Comparison of ENCODE assay signal across 12 mouse cellular contexts in the genomic region with DNA sequence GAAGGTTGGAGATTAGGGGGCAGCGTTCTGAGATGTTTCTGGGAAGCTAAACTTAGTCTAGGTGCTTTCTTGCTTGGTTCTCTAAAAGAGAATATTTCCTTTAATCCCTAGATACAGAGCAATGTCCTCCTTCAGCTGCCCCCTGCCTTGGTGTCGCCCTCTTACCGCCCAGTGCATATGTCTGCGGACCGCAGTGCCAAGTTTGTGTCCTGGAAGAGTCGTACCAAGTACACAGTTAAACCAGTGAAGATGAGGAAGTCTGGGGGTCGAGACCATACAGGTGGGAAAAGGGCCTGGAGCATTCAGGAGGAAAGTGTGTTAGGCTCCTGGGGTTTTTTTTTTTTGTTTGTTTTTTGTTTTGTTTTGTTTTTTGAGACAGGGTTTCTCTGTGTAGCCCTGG. TPM values are rescaled to one million over a fixed set of nuclear protein-coding genes. Genes with fewer than 3 reads are reported as not detected.
DNase-seq lines count a peak whose midpoint lies in the region; ATAC-seq and TF ChIP-seq lines count a peak whose summit lies in the region.
"Had no signal": no experiment of that assay in that cellular context is flagged by ENCODE, and none has a peak within 500 bp of the region (broad histone marks: within the 10 kb centered on the region; RNA-seq: fewer than 3 reads in every experiment).

No protein-coding gene starts in this region.

- H3K27me3 ChIP-seq in kidney, embryonic 15.5 days = no peaks in the 10 kb centered on the region
- no peaks in the 10 kb centered on the region for H3K27me3 ChIP-seq in intestine, postnatal 0 days (replicated peaks; ENCODE audit: control insufficient read depth, insufficient read depth, low read length)
- H3K27me3 ChIP-seq in midbrain, embryonic 15.5 days (replicated peaks) = no peaks in the 10 kb centered on the region

- peaks cover 17% of the 10 kb centered on the region for H3K36me3 ChIP-seq in kidney, embryonic 15.5 days
- peaks cover 16% of the 10 kb centered on the region for H3K36me3 ChIP-seq in intestine, postnatal 0 days (ENCODE audit: control insufficient read depth, insufficient read depth)
- peaks cover under 1% of the 10 kb centered on the region; the same call in 1 of the 2 replicates for H3K36me3 ChIP-seq in midbrain, embryonic 15.5 days (replicated peaks)

- peak overlapping the region; percentile 89 for H3K4me3 ChIP-seq in kidney, embryonic 15.5 days (replicated peaks)
- 0 out of 2 replicates have a peak overlapping the region, but pooled peaks have one; percentile 92 for H3K4me3 ChIP-seq in intestine, postnatal 0 days (ENCODE audit: low read depth, low read length)
- no peak overlapping the region for H3K4me3 ChIP-seq in midbrain, embryonic 15.5 days

- no peak overlapping the region for H3K9ac ChIP-seq in kidney, embryonic 15.5 days
- H3K9ac ChIP-seq in intestine, postnatal 0 days (ENCODE audit: low read depth, low read length) = no peak overlapping the region; the same call in 1 of the 2 replicates
- no peak overlapping the region for H3K9ac ChIP-seq in midbrain, embryonic 15.5 days

- no peaks in the 10 kb centered on the region for H3K9me3 ChIP-seq in kidney, embryonic 15.5 days (replicated peaks)
- no peaks in the 10 kb centered on the region for H3K9me3 ChIP-seq in intestine, postnatal 0 days (ENCODE audit: control insufficient read depth)
- no peaks in the 10 kb centered on the region for H3K9me3 ChIP-seq in midbrain, embryonic 15.5 days

- H3K4me2 ChIP-seq in kidney, embryonic 15.5 days = peak overlapping the region; percentile 76; the same call in 1 of the 2 replicates
- peak overlapping the region; percentile 92 for H3K4me2 ChIP-seq in intestine, postnatal 0 days (replicated peaks; ENCODE audit: low read depth)
- H3K4me2 ChIP-seq in midbrain, embryonic 15.5 days = peak overlapping the region; percentile 66; the same call in 1 of the 2 replicates

- no peak overlapping the region for H3K27ac ChIP-seq in kidney, embryonic 15.5 days
- no peak overlapping the region for H3K27ac ChIP-seq in intestine, postnatal 0 days (ENCODE audit: low read depth, low read length)
- H3K27ac ChIP-seq in midbrain, embryonic 15.5 days = no peak overlapping the region

- peaks cover 46% of the 10 kb centered on the region for H3K4me1 ChIP-seq in kidney, embryonic 15.5 days
- H3K4me1 ChIP-seq in intestine, postnatal 0 days (replicated peaks; ENCODE audit: control insufficient read depth, insufficient read depth, low read length) = peaks cover 5% of the 10 kb centered on the region; the same call in 1 of the 2 replicates
- peaks cover 51% of the 10 kb centered on the region for H3K4me1 ChIP-seq in midbrain, embryonic 15.5 days

- 91% methylated on average over 7 of the region's 7 CpGs for WGBS in kidney, embryonic 15.5 days
- WGBS in intestine, postnatal 0 days = 89% methylated on average over 7 of the region's 7 CpGs
- 90% methylated on average over 7 of the region's 7 CpGs for WGBS in midbrain, embryonic 15.5 days

- peak; percentile 45 for DNase-seq in cerebellum, adult 11-12 months
- no peak for DNase-seq in cerebellum, adult 9-11 months
- no peak for DNase-seq in kidney, postnatal 25 days
- DNase-seq in adrenal gland, postnatal 14 days = no peak
- DNase-seq in thymus, postnatal 4 days = no peak
- DNase-seq: adrenal gland, postnatal 36 days; cerebellum, postnatal 14 days; layer of hippocampus, postnatal 36 days; lung, postnatal 4 days had no signal

- ATAC-seq in kidney, embryonic 15.5 days (replicated peaks; ENCODE audit: low FRiP score) = no peak
- ATAC-seq in intestine, postnatal 0 days = no peak
- ATAC-seq in midbrain, embryonic 15.5 days (replicated peaks) = no peak

- no peak for TF ChIP-seq CTCF in intestine, postnatal 0 days (IDR thresholded peaks at IDR 0.05; ENCODE audit: low read depth)

RNA-seq across cellular contexts. Expression of gene Mrpl2, which starts 1.2 kb away (rescaled TPM):
- 108 and 124 TPM in 2 replicates for polyA plus RNA-seq in kidney, embryonic 15.5 days (2015; fragmentation: Nextera tagmentation; extraction: Ambion mirVana)
- polyA plus RNA-seq in intestine, postnatal 0 days (2015; fragmentation: Nextera tagmentation; extraction: Ambion mirVana) = 138 and 139 TPM in 2 replicates
- 60.6 and 74.5 TPM in 2 replicates for polyA plus RNA-seq in midbrain, embryonic 15.5 days (2015; fragmentation: Nextera tagmentation; extraction: Ambion mirVana)
- 127 and 134 TPM in 2 replicates for total RNA-seq in adrenal gland, postnatal 14 days (2021)

RNA-seq across cellular contexts. Expression of gene Klc4, which starts 1.5 kb away (rescaled TPM):
- polyA plus RNA-seq in kidney, embryonic 15.5 days (2015; fragmentation: Nextera tagmentation; extraction: Ambion mirVana) = 36.9 and 42.4 TPM in 2 replicates
- 102 and 107 TPM in 2 replicates for polyA plus RNA-seq in intestine, postnatal 0 days (2015; fragmentation: Nextera tagmentation; extraction: Ambion mirVana)
- 42.5 and 44.5 TPM in 2 replicates for polyA plus RNA-seq in midbrain, embryonic 15.5 days (2015; fragmentation: Nextera tagmentation; extraction: Ambion mirVana)
- 32.3 and 34.7 TPM in 2 replicates for total RNA-seq in adrenal gland, postnatal 14 days (2021)

RNA-seq across cellular contexts. Expression of gene Cul7, which starts 2.9 kb away (rescaled TPM):
- 55.5 and 59.2 TPM in 2 replicates for polyA plus RNA-seq in kidney, embryonic 15.5 days (2015; fragmentation: Nextera tagmentation; extraction: Ambion mirVana)
- 18.0 and 19.2 TPM in 2 replicates for polyA plus RNA-seq in intestine, postnatal 0 days (2015; fragmentation: Nextera tagmentation; extraction: Ambion mirVana)
- 44.7 and 46.3 TPM in 2 replicates for polyA plus RNA-seq in midbrain, embryonic 15.5 days (2015; fragmentation: Nextera tagmentation; extraction: Ambion mirVana)
- total RNA-seq in adrenal gland, postnatal 14 days (2021) = 45.5 and 52.3 TPM in 2 replicates

RNA-seq across cellular contexts. Expression of gene Ptk7, which starts 18.0 kb away (rescaled TPM):
- polyA plus RNA-seq in kidney, embryonic 15.5 days (2015; fragmentation: Nextera tagmentation; extraction: Ambion mirVana) = 120 and 138 TPM in 2 replicates
- polyA plus RNA-seq in intestine, postnatal 0 days (2015; fragmentation: Nextera tagmentation; extraction: Ambion mirVana) = 13.7 and 14.7 TPM in 2 replicates
- 33.6 and 34.8 TPM in 2 replicates for polyA plus RNA-seq in midbrain, embryonic 15.5 days (2015; fragmentation: Nextera tagmentation; extraction: Ambion mirVana)
- 13.8 and 16.0 TPM in 2 replicates for total RNA-seq in adrenal gland, postnatal 14 days (2021)

RNA-seq across cellular contexts. Expression of gene Rrp36, which starts 26.9 kb away (rescaled TPM):
- 63.9 and 65.4 TPM in 2 replicates for polyA plus RNA-seq in kidney, embryonic 15.5 days (2015; fragmentation: Nextera tagmentation; extraction: Ambion mirVana)
- polyA plus RNA-seq in intestine, postnatal 0 days (2015; fragmentation: Nextera tagmentation; extraction: Ambion mirVana) = 49.0 and 55.6 TPM in 2 replicates
- 49.9 and 50.8 TPM in 2 replicates for polyA plus RNA-seq in midbrain, embryonic 15.5 days (2015; fragmentation: Nextera tagmentation; extraction: Ambion mirVana)
- total RNA-seq in adrenal gland, postnatal 14 days (2021) = 23.7 and 25.7 TPM in 2 replicates
